Mouse (Mus musculus): Measurements from ENCODE around the gene D17Wsu92e. TPM values are rescaled to one million over a fixed set of nuclear protein-coding genes. Genes with fewer than 3 reads are reported as not detected.

The D17Wsu92e gene
- total RNA-seq, 1 experiment = 68.4 TPM

- Histone ChIP-seq H3K4me3 (ENCODE audit: insufficient read depth in 1 of 2, low read depth in 1 of 2, low read length in 2 of 2, poor library complexity in 1 of 2, severe bottlenecking in 1 of 2) (peak overlapping the region; percentile 93 to 95; a peak in 3 of 4 replicates), H3K9me3 (ENCODE audit: control insufficient read depth, insufficient read depth, low read depth, low read length) (no peaks in the 10 kb centered on the region), H3K36me3 (ENCODE audit: control insufficient read depth, insufficient read depth, low read length, poor library complexity, severe bottlenecking) (no peaks in the 10 kb centered on the region), H3K4me1 (ENCODE audit: control insufficient read depth in 2 of 2, insufficient read depth in 2 of 2, low read length in 2 of 2, poor library complexity in 1 of 2) (peaks cover 2 to 25% of the 10 kb centered on the region in 2 experiments; a peak in 1 of 4 replicates), H3K9ac (ENCODE audit: insufficient read depth, low read depth, low read length, poor library complexity, severe bottlenecking) (no peak overlapping the region), H3K27ac (ENCODE audit: insufficient read depth, low read depth, low read length, poor library complexity, severe bottlenecking) (no peak overlapping the region)
- TF ChIP-seq ZNF384 (IDR thresholded peaks at IDR 0.05; ENCODE audit: low read depth, low read length) = no peak
- no peak for TF ChIP-seq CHD2 (IDR thresholded peaks at IDR 0.05; ENCODE audit: low read depth, low read length)
- TF ChIP-seq ZC3H11A (IDR thresholded peaks at IDR 0.05; ENCODE audit: borderline replicate concordance, low read depth, low read length) = no peak
- TF ChIP-seq MAFK (IDR thresholded peaks at IDR 0.05; ENCODE audit: insufficient read depth, low read depth, low read length) = no peak
- no peak for TF ChIP-seq HCFC1 (IDR thresholded peaks at IDR 0.05; ENCODE audit: borderline replicate concordance, insufficient read depth, low read length)
- in situ Hi-C loops (cut with MboI; ENCODE audit: low sequenced_read_pairs in 2 of 2, unreplicated experiment in 2 of 2) = no loop called here
- DNase-seq (ENCODE audit: low read depth, low spot score) = no peak
Measured at GRCm38 (mm10) chr17:27857649-27858475, 37.4 kb upstream of the D17Wsu92e start.

GRCm38 (mm10) chr17:27856798-27857648, 36.6 kb upstream of the D17Wsu92e start:
- peak overlapping the region; percentile 93 to 95 for H3K4me3 ChIP-seq (ENCODE audit: insufficient read depth in 1 of 2, low read depth in 1 of 2, low read length in 2 of 2, poor library complexity in 1 of 2, severe bottlenecking in 1 of 2)
- DNase-seq (ENCODE audit: low read depth, low spot score) = no peak
- peak overlapping the region; percentile 93 for H3K9ac ChIP-seq (ENCODE audit: insufficient read depth, low read depth, low read length, poor library complexity, severe bottlenecking)
- H3K27ac ChIP-seq (ENCODE audit: insufficient read depth, low read depth, low read length, poor library complexity, severe bottlenecking) = no peak overlapping the region
- no peaks in the 10 kb centered on the region for H3K9me3 ChIP-seq (ENCODE audit: control insufficient read depth, insufficient read depth, low read depth, low read length)
- H3K36me3 ChIP-seq (ENCODE audit: control insufficient read depth, insufficient read depth, low read length, poor library complexity, severe bottlenecking) = peaks cover 4% of the 10 kb centered on the region
- peaks cover 2 to 25% of the 10 kb centered on the region in 2 experiments; a peak in 1 of 4 replicates for H3K4me1 ChIP-seq (ENCODE audit: control insufficient read depth in 2 of 2, insufficient read depth in 2 of 2, low read length in 2 of 2, poor library complexity in 1 of 2)
- in situ Hi-C loops (cut with MboI; ENCODE audit: low sequenced_read_pairs in 2 of 2, unreplicated experiment in 2 of 2) = no loop called here
- TF ChIP-seq MAFK (IDR thresholded peaks at IDR 0.05; ENCODE audit: insufficient read depth, low read depth, low read length) (no peak), ZC3H11A (IDR thresholded peaks at IDR 0.05; ENCODE audit: borderline replicate concordance, low read depth, low read length) (no peak), CHD2 (IDR thresholded peaks at IDR 0.05; ENCODE audit: low read depth, low read length) (no peak), ZNF384 (IDR thresholded peaks at IDR 0.05; ENCODE audit: low read depth, low read length) (no peak), HCFC1 (IDR thresholded peaks at IDR 0.05; ENCODE audit: borderline replicate concordance, insufficient read depth, low read length) (no peak)

GRCm38 (mm10) chr17:27856265-27856797, 35.9 kb upstream of the D17Wsu92e start, which contains the start of gene Uhrf1bp1:
TSS of gene Uhrf1bp1 (plus strand) at chr17:27856441.
- peaks cover 2 to 22% of the 10 kb centered on the region in 2 experiments; a peak in 1 of 4 replicates for H3K4me1 ChIP-seq (ENCODE audit: control insufficient read depth in 2 of 2, insufficient read depth in 2 of 2, low read length in 2 of 2, poor library complexity in 1 of 2)
- H3K9me3 ChIP-seq (ENCODE audit: control insufficient read depth, insufficient read depth, low read depth, low read length) = no peaks in the 10 kb centered on the region
- H3K27ac ChIP-seq (ENCODE audit: insufficient read depth, low read depth, low read length, poor library complexity, severe bottlenecking) = no peak within 1 kb of the TSS
- peak within 1 kb of the TSS; percentile 93 for H3K9ac ChIP-seq (ENCODE audit: insufficient read depth, low read depth, low read length, poor library complexity, severe bottlenecking)
- peak; percentile 75 for DNase-seq (ENCODE audit: low read depth, low spot score)
- TF ChIP-seq HCFC1 (IDR thresholded peaks at IDR 0.05; ENCODE audit: borderline replicate concordance, insufficient read depth, low read length) (peak; percentile 63; the same call in 1 of the 2 replicates), ZNF384 (IDR thresholded peaks at IDR 0.05; ENCODE audit: low read depth, low read length) (no peak)
- H3K36me3 ChIP-seq (ENCODE audit: control insufficient read depth, insufficient read depth, low read length, poor library complexity, severe bottlenecking) = peaks cover 5% of the 10 kb centered on the region
- H3K4me3 ChIP-seq (ENCODE audit: insufficient read depth in 1 of 2, low read depth in 1 of 2, low read length in 2 of 2, poor library complexity in 1 of 2, severe bottlenecking in 1 of 2) = peak within 1 kb of the TSS; percentile 93 to 95
- in situ Hi-C loops (cut with MboI; ENCODE audit: low sequenced_read_pairs in 2 of 2, unreplicated experiment in 2 of 2) = no loop called here

- H3K36me3 ChIP-seq (ENCODE audit: control insufficient read depth, insufficient read depth, low read length, poor library complexity, severe bottlenecking) = peaks cover 30% of the 10 kb centered on the region
- H3K9ac ChIP-seq (ENCODE audit: insufficient read depth, low read depth, low read length, poor library complexity, severe bottlenecking) = no peak overlapping the region
- DNase-seq (ENCODE audit: low read depth, low spot score) = no peak
- no peak for TF ChIP-seq ZNF384 (IDR thresholded peaks at IDR 0.05; ENCODE audit: low read depth, low read length)
- TF ChIP-seq HCFC1 (IDR thresholded peaks at IDR 0.05; ENCODE audit: borderline replicate concordance, insufficient read depth, low read length) = no peak
- no peak for TF ChIP-seq ZC3H11A (IDR thresholded peaks at IDR 0.05; ENCODE audit: borderline replicate concordance, low read depth, low read length)
- no peak for TF ChIP-seq MAFK (IDR thresholded peaks at IDR 0.05; ENCODE audit: insufficient read depth, low read depth, low read length)
- TF ChIP-seq CHD2 (IDR thresholded peaks at IDR 0.05; ENCODE audit: low read depth, low read length) = no peak
- H3K9me3 ChIP-seq (ENCODE audit: control insufficient read depth, insufficient read depth, low read depth, low read length) = no peaks in the 10 kb centered on the region
- in situ Hi-C loops (cut with MboI; ENCODE audit: low sequenced_read_pairs in 2 of 2, unreplicated experiment in 2 of 2) = no loop called here
- H3K27ac ChIP-seq (ENCODE audit: insufficient read depth, low read depth, low read length, poor library complexity, severe bottlenecking) = no peak overlapping the region
- no peak overlapping the region for H3K4me3 ChIP-seq (ENCODE audit: insufficient read depth in 1 of 2, low read depth in 1 of 2, low read length in 2 of 2, poor library complexity in 1 of 2, severe bottlenecking in 1 of 2)
- no peaks in the 10 kb centered on the region; a peak in 1 of 4 replicates for H3K4me1 ChIP-seq (ENCODE audit: control insufficient read depth in 2 of 2, insufficient read depth in 2 of 2, low read length in 2 of 2, poor library complexity in 1 of 2)
Measured at GRCm38 (mm10) chr17:27851076-27851475, 30.6 kb upstream of the D17Wsu92e start.

All from ES-E14 (cell line).